Mouse (Mus musculus) embryo, embryonic 11.5 days (tissue): ENCODE data around the gene Ece1.
"Not testable (repeated sequence)": the region's sequence is repeated elsewhere in the genome, so short reads cannot be mapped to it uniquely, and the experiment has no call there.

Experiments used
- DNase-seq: peaks from one replicate; pipeline ENCODE4 v3.0.0-alpha.2; 2012; ENCODE audit warnings: low read depth, low spot score

Ece1 gene

DNA sequence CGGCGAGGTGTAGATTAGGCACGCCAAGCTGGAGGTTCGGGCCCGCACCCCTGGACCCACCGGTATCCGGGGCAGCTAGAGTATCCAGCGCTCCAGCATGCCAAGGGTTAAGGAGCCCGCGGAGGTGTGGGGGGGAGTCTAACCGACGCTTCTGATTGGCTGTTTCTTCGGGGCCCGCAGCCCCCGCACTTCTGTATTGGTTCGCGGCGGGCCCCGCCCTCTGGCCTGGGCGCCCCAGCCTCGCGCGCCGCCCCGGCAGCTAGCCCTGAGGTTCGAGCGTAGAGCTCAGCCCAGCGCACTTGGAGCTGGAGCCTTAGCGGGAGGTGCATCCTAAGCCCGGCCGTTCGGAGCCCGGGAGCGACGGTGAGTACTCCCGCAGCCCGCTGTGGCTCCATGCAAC is at the start of gene Ece1:
Gene Ece1 (plus strand): TSS at position 219 of the 400 bp plus-strand sequence.
- DNase-seq: peak; percentile 80

DNA sequence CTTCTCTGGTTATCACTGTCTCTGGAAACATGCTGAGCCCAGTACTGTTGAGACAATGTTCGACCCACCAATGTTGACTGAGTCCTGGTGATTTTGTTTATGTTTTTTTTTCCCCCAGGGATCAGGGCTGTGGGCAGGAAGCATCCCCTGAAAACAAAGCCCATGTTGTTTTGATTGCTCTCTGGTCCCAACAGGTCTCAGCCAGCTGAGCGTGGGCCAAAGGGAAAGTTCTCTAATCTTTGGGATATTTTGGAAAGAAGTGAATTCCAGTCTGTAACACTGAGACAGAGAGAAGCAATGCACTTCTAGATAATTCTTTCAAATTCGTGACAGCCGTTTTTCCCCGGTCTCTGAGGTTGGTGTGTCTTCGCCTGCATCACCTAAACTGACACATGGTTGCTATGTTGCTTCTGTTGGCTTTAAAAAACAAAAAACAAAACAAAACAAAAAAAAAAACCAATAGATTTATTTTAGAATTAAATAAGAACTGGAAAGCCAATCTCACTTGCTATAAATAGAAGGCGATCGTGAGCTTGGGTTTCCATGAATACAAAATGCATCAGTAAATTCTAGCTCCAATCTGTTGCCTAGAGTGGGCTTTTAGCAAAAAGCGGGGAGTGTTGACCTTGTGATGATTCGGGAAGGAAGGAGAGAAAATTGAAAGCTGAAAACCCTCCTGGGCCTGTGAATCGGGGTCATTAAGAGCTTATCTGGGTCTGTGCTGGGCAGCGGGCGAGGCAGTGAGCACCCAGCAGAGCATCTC is 48.9 kb upstream of the Ece1 start:
- DNase-seq: no peak

DNA sequence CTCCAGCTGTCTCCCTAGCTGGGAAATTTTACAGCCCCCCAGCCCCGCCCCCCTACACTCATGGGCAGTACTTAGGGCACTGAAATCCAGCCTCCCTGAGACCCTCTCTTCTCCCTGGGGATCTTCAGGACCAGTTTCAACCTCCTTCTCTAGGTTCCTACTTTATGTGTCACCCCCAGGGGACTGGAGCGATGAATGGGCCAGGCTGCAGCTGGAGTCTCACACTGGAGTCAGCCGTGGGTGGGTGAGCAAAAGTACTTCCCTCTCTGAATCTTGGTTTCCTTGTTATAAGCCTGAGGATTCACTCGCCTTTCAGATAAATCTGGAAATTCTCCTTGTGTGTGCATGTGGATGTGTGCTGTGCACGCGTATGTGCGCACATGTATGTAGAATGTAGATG is 47.9 kb upstream of the Ece1 start:
- no peak for DNase-seq

DNA sequence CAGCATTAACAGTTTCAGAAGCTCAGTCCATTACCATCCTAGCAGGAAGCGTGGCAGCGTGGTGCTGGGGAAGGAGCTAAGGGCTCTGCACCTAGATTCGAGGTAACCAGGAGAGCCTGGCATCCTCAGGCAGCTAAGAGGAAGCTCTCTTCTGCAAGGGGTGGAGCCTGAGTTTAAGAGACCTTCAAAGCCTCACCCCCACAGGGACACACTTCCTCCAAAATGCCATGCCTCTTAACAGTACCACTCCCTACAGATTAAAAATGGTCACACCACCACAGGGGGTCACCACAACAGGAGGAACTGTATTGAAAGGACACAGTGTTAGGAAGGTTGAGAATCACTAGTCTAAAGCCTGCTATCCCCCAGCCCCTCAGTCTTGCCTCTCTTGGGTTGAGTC is 46.6 kb upstream of the Ece1 start:
- DNase-seq: no peak

DNA sequence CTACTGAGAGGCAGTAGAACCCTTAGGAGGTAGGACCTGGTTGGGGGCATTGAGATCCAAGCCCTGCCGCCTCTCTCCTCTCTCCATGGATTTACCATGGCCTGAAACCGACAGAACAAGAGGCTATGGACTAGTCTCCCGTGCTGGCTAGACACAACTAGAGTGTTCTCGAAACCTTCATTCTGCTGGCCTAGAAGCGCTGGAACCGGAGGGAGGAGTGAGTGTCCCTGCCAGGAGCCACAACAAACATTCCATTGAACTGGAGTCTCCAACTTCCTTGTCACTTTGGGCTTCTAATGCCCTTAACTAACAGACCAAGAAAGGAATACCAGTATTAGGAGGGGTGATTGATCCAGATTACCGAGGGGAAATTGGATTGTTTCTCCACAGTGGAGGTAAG is 45.8 kb upstream of the Ece1 start:
- DNase-seq: no peak

DNA sequence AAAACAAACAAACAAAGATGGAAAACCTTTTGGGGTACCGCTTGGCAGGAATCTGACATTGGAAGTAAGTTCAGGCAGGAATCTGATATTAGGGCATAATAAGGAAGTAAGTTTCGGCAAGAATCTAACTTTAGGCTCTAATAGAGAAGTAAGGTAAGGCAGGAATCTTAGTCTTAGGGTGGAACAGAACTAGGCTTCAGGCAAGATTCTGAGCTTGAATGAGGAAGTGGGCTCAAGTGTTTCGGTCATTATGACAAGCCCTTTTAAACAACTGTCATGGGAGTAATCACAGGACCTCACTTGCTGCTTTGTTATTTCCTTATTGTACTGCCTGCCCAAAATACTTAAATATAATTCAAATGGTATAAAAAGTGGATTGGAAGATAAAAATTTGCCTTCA is 43.7 kb upstream of the Ece1 start:
- DNase-seq: no peak

DNA sequence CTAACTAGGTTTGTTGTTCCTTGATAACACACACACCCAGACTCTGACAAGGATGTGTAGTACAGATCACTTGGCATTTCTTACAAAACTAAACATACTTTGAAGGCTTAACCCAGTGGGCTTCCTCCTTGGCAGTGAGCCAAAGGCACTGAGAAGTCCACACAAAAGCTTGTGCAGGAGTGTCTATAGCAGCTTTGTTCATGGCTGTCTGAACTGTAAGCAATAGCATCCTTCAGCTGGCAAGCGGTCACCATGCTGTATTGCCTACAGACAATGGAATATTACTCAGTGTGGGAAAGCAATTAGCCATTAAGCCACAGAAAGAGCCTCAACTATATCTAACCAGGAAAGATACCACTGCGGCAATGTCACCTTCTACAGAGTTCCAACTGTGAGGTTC is 42.5 kb upstream of the Ece1 start:
- no peak for DNase-seq

DNA sequence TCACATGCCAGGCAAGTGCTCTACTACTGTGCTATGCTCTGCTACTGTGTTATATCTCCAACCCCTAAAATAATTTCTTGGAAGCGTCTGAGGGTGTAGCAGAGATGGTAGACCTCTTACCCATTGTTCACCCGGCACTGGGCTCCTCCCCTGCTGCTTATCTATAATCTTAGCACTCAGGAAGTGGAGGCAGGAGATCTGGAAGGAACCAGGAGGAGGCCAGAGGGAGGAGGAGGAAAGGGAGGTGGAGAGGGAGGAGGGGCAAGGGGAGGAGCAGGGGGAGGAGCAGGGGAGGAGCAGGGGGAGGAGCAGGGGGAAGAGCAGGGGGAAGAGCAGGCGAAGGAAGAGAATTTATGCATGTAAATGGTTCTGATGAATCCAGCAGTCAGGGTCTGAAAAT is 41.3 kb upstream of the Ece1 start:
- DNase-seq: no peak

DNA sequence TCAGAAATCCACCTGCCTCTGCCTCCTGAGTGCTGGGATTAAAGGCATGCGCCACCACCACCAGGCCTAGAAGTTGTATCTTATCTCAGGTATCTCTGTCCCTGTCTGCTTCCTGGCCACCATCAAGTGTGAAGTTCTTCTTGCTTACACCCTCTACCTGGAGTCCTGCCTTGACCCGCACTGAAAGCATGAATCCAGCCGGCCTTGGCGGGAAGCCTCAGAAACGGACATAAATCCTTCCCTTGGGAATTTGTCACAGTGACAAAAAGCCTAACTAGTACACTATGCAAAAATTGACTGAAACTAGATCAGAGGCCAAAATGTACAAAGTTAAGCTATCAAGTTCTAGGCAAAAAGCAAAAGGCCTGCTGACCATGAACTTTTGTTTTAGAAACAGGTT is 39.5 kb upstream of the Ece1 start:
- no peak for DNase-seq

DNA sequence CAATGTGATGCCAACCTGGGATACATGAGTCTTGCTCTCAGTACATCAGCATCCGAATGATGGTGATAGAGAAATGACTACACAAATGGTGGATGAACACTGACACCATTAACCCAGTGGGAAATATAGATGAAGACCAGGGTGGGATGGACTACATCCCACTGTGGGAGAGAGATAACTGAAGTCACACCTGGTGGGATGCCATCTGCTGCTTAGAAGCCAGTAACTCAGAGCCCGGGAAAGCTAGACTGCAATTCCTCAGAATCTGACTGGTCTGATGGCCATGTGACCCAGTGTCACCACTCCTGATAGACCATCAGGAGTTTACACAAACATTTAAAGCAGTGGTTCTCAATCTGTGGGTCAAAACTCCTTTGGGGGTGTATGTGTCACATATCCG is 38.5 kb upstream of the Ece1 start:
- DNase-seq: no peak

DNA sequence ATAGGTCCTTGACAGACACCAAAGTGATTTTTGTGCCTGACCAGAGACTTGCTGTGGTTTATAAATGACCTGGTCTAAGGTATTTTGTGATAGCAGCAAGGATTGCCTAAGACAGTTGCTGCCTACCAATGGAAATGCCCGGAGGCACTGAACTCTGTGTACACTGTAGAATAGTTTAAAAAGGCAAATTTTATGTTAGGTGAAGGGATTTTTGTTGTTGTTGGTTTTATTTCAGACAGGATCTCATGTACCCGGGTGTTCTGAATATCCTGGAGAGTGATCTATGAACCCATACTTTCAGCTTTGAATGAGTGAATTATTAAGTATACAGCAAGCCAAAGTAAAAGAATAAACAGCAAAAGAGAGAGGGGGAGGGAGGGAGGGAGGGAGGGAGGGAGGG is 37.2 kb upstream of the Ece1 start:
- DNase-seq: no peak

DNA sequence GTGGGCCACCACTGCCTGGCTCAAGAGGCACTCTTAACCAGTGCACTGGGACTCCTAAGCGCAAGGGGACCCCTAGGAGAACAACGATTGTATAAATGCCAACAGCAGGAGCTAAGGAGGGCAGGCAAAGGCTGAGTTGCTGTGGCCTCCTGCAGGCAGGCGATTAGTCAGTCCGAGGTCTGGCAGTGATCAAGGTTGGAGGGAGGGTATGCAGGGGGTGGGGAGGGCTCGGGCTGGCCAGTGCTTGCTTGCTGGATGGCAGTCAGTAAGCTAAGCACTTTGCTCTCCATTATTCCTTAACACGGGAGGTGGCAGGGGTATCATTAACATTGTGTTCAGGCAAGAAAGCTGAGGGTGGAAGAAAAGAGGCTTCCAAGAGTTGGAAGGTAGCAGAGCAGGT is 31.7 kb upstream of the Ece1 start:
- DNase-seq: no peak

DNA sequence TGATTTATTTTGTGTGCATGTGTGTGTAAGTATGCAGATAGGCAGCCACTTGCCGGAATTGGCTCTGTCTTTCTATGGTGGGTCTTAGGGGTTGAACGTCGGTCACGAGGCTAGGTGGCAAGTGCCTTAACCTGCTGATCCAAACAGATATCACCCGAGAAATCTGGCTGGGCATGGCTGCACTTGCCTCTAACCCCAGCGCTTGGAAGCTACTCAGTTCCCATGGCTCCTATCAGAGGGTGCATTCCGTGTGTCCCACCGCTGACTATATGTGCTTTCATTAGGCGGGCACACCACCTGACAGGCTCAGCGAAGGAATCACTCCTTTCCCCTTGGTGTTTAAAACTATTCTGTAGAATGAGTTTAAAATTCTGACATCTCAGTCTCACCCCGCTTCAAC is 30.4 kb upstream of the Ece1 start:
- DNase-seq: no peak

DNA sequence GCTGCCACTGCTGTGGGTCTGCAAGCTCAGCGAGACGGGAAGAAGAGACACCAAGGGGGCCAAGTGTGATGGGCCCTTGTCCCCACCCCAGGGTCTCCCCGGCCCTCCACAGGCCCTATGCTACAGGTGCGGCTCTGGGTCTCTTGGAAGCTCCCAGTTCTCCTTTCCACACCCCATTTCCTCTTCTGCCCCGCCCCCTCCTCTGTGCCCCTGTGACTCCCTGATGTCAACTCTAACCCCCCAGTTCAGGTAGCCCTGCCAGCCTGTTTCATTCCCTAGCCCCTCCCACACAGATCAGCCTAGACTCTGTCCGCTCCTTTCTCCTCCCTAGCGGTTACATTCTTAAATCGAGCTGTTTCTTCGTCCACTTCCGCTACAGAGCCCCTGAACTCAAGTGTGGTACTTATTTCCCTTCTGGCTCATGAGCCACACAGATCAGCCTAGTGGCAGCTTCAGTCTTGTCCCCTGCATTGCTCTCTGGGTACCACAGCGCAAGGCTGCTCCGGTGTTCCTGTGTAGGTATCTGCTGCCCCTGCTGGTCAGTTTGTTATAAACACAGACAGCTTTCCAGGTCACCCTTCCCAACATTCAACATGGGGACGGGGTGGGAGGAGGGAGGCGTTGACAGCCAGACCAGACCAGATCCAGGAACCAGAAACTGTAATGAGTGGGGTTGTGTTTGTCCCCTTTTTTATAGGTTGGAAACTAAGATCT is 26.3 kb upstream of the Ece1 start:
- peak; percentile 77 for DNase-seq

DNA sequence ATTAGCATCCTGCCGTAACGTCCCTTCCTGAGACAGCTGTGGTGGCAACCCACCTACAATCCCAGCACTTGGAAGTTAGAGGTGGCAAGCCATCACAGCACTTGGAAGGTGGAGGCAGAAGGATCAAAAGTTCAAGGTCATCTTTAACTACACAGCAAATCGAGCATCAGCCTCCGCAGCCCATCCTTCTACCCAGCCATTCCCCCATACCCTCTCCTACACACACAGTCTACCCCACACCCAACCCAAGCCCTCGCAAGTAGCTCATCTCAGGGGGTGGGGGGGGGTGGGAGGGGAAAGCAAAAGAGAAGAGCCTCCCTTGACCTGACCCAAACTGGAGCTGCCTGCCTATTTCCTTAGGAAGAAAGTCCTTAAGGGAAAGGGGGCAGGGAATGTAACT is 25.3 kb upstream of the Ece1 start:
- no peak for DNase-seq

DNA sequence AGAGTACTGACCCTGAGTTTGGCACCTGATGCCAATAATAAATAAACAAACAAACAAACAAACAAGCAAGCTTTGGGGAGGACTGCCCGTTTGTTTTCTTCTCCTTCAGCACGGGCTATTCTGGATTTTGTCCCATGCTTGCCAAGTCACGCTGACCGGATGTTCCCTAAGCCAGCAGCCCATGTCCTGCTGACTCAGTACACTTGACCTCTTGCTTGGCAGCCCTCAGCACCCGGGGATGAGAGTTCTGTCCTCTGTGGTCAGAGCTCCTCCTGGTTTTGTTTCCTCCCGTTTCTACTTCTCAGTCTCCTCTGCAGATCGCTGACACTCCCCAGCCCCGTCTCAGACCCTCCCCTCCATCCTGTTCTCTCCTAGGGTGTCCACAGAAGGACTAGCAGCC is 24.2 kb upstream of the Ece1 start:
- DNase-seq: no peak

DNA sequence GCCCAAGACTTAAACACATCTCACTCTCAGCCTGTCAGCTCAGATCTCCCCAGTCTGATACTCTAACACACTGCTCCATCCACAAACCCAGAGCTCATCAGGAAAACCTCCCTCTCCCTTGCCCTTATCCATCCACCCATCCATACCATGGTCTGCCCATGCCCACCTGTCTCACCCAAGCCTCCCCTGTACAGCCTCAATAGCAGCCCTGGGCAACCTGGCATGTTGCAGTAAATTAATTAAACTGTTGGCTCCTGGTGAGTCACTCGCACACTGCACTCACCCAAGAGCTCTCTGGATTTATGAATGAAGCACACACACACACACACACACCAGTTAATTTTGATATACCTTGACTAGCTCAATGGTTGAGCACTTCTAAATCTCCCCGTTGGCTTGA is 23.2 kb upstream of the Ece1 start:
- no peak for DNase-seq

DNA sequence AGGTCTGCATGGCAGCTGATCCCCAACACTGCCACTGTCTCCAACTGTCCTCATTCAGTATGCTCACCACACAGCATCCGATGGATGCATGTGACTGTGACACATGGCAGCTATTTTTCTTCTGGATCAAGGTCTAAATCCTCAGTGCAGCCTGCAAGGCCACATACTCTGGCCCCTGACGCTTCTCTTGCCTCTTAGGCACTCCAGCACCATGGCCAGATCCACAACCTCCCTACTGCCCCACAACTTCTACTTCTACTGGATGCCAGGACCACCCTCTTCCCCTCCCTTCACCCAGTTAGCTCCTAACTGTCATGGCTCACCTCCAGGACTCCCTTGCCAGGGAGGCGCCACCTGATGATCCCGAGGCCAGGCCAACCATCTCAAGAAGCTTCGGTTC is 22.6 kb upstream of the Ece1 start:
- DNase-seq: no peak

DNA sequence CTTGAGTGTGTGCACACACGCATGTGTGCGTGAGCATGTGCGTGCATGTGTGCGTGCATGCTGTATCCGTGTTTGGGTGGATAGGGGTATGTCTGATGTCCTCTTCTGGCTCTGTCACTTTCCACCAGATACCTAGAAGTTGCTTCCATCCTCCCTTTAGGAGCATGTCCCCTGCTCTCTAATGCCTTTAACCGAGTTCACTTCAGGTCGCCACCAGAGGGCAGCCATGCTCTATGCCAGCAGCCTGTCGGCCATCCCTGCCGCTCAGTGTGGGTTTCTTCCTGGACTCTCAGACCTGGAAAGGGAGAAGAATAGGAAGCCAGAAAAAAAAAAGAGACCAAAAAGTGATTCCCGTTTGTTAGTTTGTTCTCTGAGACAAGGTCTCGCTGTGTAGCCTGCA is 17.4 kb upstream of the Ece1 start:
- peak; percentile 55 for DNase-seq

DNA sequence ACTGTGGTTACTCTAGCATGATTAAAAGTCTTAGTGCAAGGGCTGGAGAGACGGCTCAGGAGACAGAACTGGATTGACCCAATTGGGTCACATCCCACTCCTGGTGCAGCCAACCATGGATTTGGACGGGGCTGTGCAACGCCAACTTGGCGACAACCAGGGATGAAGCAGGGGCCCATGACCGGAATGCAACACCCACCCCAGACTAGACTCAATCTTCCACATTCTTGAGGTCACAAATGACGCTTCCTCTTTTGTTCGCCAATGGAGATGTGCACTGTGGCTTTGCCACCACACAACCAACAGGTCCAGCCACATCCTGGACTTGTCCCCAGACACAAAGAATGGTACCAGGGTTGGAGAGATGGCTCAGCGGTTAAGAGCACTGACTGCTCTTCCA is 14.4 kb upstream of the Ece1 start:
- DNase-seq: not testable (repeated sequence)

DNA sequence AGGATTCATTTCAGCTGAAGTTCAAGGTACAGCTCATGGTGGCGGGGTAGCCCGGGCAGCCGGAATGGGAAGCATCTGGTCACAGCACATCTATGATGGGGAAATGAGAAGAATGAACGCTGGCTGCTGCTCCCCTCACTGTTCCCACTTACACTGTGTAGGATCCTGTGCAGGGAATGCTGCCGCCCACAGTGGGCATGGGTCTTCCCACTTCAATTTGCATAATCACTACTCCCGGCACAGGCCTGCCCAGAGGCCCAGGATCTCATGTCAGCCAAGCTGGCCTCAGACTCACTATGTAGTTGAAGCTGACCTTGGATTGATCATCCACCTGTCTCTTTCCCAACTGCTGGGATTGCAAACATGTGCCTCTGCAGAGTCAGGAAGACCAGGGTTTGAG is 11.9 kb upstream of the Ece1 start:
- DNase-seq: no peak

DNA sequence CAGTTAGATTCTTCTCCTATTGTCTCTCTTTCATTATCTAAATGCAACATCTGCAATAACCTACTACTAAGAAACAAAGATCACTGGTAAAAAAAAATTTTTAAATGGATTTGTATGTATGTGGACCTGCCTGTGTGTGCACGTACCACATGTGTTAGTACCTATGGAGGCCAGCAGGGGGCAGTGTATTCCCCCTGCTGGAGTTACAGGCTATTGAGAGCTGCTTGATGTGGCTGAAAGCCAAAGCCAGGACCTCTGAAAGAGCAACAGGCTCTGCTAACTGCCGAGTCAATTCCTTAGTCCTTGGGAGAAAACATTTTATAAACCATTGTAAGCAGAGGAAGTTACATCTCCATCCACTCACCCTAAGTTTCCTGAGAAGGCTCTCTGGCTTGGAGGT is 10.6 kb upstream of the Ece1 start:
- peak; percentile 29 for DNase-seq

DNA sequence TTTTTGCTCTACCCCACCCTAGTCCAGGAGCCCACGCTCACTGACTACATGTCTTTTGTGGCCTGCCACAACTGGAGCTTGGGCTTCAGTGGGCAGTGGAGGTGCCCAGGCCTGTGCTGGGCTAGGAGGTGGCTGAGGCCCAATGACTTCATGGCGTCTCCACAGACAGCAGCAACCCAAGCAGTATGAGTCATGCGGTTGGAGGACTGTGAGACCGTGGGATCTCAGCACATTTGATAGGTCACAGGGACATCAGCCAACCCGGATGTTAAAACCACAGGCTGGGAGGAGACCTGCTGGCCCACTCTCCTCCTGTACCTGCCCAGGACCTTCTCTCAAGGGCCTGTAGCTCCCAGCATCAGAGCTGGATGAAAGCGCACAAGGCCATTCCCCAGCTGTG is 8.2 kb upstream of the Ece1 start:
- no peak for DNase-seq
